Mouse (Mus musculus) megakaryocyte, embryonic 14.5 days (primary cell): Measurements from ENCODE around the gene Ggct.

ENCODE experiments used
- FLI1 ChIP-seq: IDR thresholded peaks from 2 replicates; pipeline ENCODE4 v1.6.1; 2012; ENCODE audit warnings: low read length, inconsistent platforms, mixed read lengths
- GATA1 ChIP-seq: IDR thresholded peaks from 3 replicates; pipeline ENCODE4 v1.6.1; 2012; ENCODE audit warnings: mixed read lengths, low read length, inconsistent platforms, borderline replicate concordance

DNA sequence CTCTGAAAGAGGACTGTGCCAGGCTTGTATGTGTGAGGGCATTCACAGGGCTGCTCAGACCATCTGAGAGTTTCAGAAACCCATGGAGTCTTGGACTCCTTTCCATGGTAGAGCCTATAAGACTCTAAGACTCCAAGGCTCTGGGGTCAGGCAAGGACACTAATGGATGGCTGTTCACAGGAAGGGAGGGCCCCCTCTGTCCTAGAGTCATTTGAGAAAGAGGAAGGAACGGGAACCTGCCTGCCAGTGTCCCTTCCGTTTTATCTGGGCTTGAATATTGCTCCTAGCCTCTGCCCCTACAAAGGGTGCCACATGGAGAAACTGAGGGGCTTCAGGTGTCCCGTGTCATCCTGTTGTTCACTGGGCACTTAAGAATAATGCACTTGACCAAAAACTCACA is 58.9 kb downstream of the Ggct start:
- TF ChIP-seq FLI1 (no peak), GATA1 (no peak)
